Mouse (Mus musculus) erythroblast, embryonic 14.5 days (primary cell): ENCODE results near the gene Rps6ka5.

Experiments used
- GATA1 ChIP-seq: IDR thresholded peaks from 2 replicates; pipeline ENCODE4 v1.6.1; 2012; ENCODE audit warnings: low read length, inconsistent platforms, mixed read lengths
- TAL1 ChIP-seq: IDR thresholded peaks from 3 replicates; pipeline ENCODE4 v1.6.1; 2012; ENCODE audit warnings: low read length, inconsistent platforms, mixed read lengths

- TF ChIP-seq TAL1 = no peak
- TF ChIP-seq GATA1 = no peak
Observed at GRCm38 (mm10) chr12:100770765-100771164, 44.0 kb upstream of the Rps6ka5 start.
